Mouse (Mus musculus) cerebellum, postnatal 36 days (tissue): ENCODE measurements around the gene Raver2.

Experiments
- DNase-seq, 2 experiments: peaks; one replicate each; pipeline ENCODE4 v3.0.0; 2021 to 2022; ENCODE audit warnings: mixed read lengths in 2 of 2

The Raver2 gene

GRCm38 (mm10) chr4:101177796-101178195 lies 109.0 kb downstream of the Raver2 start:
- DNase-seq: no peak

- DNase-seq: no peak
These were observed 110.3 kb downstream of the Raver2 start for GRCm38 (mm10) chr4:101179076-101179475.

- no peak for DNase-seq
These were observed 111.1 kb downstream of the Raver2 start for GRCm38 (mm10) chr4:101179836-101180235.

GRCm38 (mm10) chr4:101180681-101181080 lies 111.9 kb downstream of the Raver2 start:
- no peak for DNase-seq

- no peak for DNase-seq
These were observed 113.8 kb downstream of the Raver2 start for GRCm38 (mm10) chr4:101182603-101183011.

GRCm38 (mm10) chr4:101185216-101185615 lies 116.4 kb downstream of the Raver2 start:
- DNase-seq: no peak

- DNase-seq: no peak
These were observed 117.8 kb downstream of the Raver2 start for GRCm38 (mm10) chr4:101186591-101186990.

- no peak for DNase-seq
These were observed 118.6 kb downstream of the Raver2 start for GRCm38 (mm10) chr4:101187381-101187780.

- DNase-seq: no peak
These were observed 123.6 kb downstream of the Raver2 start for GRCm38 (mm10) chr4:101192241-101192976.

- DNase-seq: no peak
These were observed 125.4 kb downstream of the Raver2 start for GRCm38 (mm10) chr4:101194170-101194569.

- DNase-seq: no peak
These were observed 127.6 kb downstream of the Raver2 start for GRCm38 (mm10) chr4:101196407-101196806.

- peak in 1 of 2 experiments; percentile 16 for DNase-seq
These were observed 128.8 kb downstream of the Raver2 start for GRCm38 (mm10) chr4:101197421-101198170.

- peak; percentile 78 to 79 for DNase-seq
These were observed 129.6 kb downstream of the Raver2 start for GRCm38 (mm10) chr4:101198333-101198732.

- no peak for DNase-seq
These were observed 130.8 kb downstream of the Raver2 start for GRCm38 (mm10) chr4:101199433-101200081.
